ENCODE assay signal across 8 mouse cellular contexts in genomic region chr7:119861335-119862091, GRCm38 (mm10). TPM values are rescaled to one million over a fixed set of nuclear protein-coding genes. Genes with fewer than 3 reads are reported as not detected.
DNase-seq lines count a peak whose midpoint lies in the region; ATAC-seq and TF ChIP-seq lines count a peak whose summit lies in the region.

No protein-coding gene starts in this region.

- H3K9me3 ChIP-seq in hindbrain, postnatal 0 days (ENCODE audit: low read length), result no peaks in the 10 kb centered on the region
- H3K9me3 ChIP-seq in midbrain, embryonic 13.5 days, result no peaks in the 10 kb centered on the region
- H3K9me3 ChIP-seq in stomach, embryonic 14.5 days (ENCODE audit: control insufficient read depth, low read depth, low read length), result no peaks in the 10 kb centered on the region

- H3K4me1 ChIP-seq in hindbrain, postnatal 0 days (ENCODE audit: insufficient read depth, low read length), result peaks cover 9% of the 10 kb centered on the region; the same call in 1 of the 2 replicates
- peaks cover 33% of the 10 kb centered on the region for H3K4me1 ChIP-seq in midbrain, embryonic 13.5 days (replicated peaks)
- peaks cover 6% of the 10 kb centered on the region; the same call in 1 of the 2 replicates for H3K4me1 ChIP-seq in stomach, embryonic 14.5 days (ENCODE audit: control insufficient read depth, insufficient read depth, low read length)

- ATAC-seq in hindbrain, postnatal 0 days, result peak; percentile 72
- ATAC-seq in midbrain, embryonic 13.5 days, result peak; percentile 94
- ATAC-seq in stomach, embryonic 14.5 days (ENCODE audit: insufficient number of reproducible peaks, insufficient read depth, low FRiP score, low read depth), result peak; percentile 90

- H3K4me3 ChIP-seq in gastrocnemius, adult 2 months, result peak overlapping the region; percentile 3; the same call in 1 of the 2 replicates
- no peak overlapping the region for H3K4me3 ChIP-seq in hindbrain, postnatal 0 days (ENCODE audit: low read length)
- H3K4me3 ChIP-seq in midbrain, embryonic 13.5 days (replicated peaks), result no peak overlapping the region
- H3K4me3 ChIP-seq in stomach, embryonic 14.5 days (ENCODE audit: low read depth, low read length), result no peak overlapping the region

- intact Hi-C loops in gastrocnemius, adult 2 months (cut with DNase I), result loop anchor here (5.0 to 10.0 kb wide), 2 partner anchors 36 to 103 kb away; partner anchors contain the start of genes Dcun1d3 and Lyrm1
- intact Hi-C loops in left cerebral cortex, postnatal 4 days (cut with DNase I), result loop anchor here (2.0 kb wide), 1 partner anchor 65 kb away; no protein-coding TSS in a partner anchor

- no peak for TF ChIP-seq CTCF in gastrocnemius, adult 2 months (IDR thresholded peaks at IDR 0.05)
- no peak for TF ChIP-seq CTCF in hindbrain, postnatal 0 days (IDR thresholded peaks at IDR 0.05; ENCODE audit: low read depth)

- H3K9ac ChIP-seq in hindbrain, postnatal 0 days (replicated peaks; ENCODE audit: low read length), result no peak overlapping the region; the same call in 1 of the 2 replicates
- H3K9ac ChIP-seq in midbrain, embryonic 13.5 days (replicated peaks), result no peak overlapping the region; the same call in 1 of the 2 replicates
- no peak overlapping the region; the same call in 1 of the 2 replicates for H3K9ac ChIP-seq in stomach, embryonic 14.5 days (replicated peaks; ENCODE audit: low read depth, low read length)

- WGBS in hindbrain, postnatal 0 days, result 26% methylated on average over 6 of the region's 6 CpGs
- WGBS in midbrain, embryonic 13.5 days, result 12% methylated on average over 6 of the region's 6 CpGs
- WGBS in stomach, embryonic 14.5 days, result 23% methylated on average over 6 of the region's 6 CpGs

- H3K27me3 ChIP-seq in hindbrain, postnatal 0 days (ENCODE audit: insufficient read depth, low read length), result no peaks in the 10 kb centered on the region
- no peaks in the 10 kb centered on the region for H3K27me3 ChIP-seq in midbrain, embryonic 13.5 days
- H3K27me3 ChIP-seq in stomach, embryonic 14.5 days (ENCODE audit: control insufficient read depth, insufficient read depth, low read length), result no peaks in the 10 kb centered on the region

- H3K36me3 ChIP-seq in hindbrain, postnatal 0 days (ENCODE audit: insufficient read depth, low read length), result peaks cover 4% of the 10 kb centered on the region
- H3K36me3 ChIP-seq in midbrain, embryonic 13.5 days, result peaks cover 27% of the 10 kb centered on the region
- peaks cover 15% of the 10 kb centered on the region; the same call in 1 of the 2 replicates for H3K36me3 ChIP-seq in stomach, embryonic 14.5 days (ENCODE audit: control insufficient read depth, insufficient read depth, low read length)

- H3K4me2 ChIP-seq in hindbrain, postnatal 0 days (ENCODE audit: low read depth, low read length), result no peak overlapping the region
- H3K4me2 ChIP-seq in midbrain, embryonic 13.5 days (replicated peaks), result no peak overlapping the region
- H3K4me2 ChIP-seq in stomach, embryonic 14.5 days (replicated peaks; ENCODE audit: low read depth, low read length), result no peak overlapping the region; the same call in 1 of the 2 replicates

- peak; percentile 18 to 25 for DNase-seq in left cerebral cortex, adult 18-20 months (ENCODE audit: low spot score in 2 of 2)
- DNase-seq in left cerebral cortex, adult 11 months (ENCODE audit: low spot score), result no peak
- DNase-seq in cerebellum, postnatal 14 days, result peak; percentile 31 to 55
- peak; percentile 62 for DNase-seq in gastrocnemius, adult 2 months
- peak; percentile 44 for DNase-seq in hindbrain, postnatal 0 days (ENCODE audit: low spot score)
- DNase-seq in left cerebral cortex, postnatal 4 days, result peak; percentile 38

- H3K27ac ChIP-seq in gastrocnemius, adult 2 months, result peak overlapping the region; percentile 78
- H3K27ac ChIP-seq in hindbrain, postnatal 0 days, result peak overlapping the region; percentile 56
- H3K27ac ChIP-seq in midbrain, embryonic 13.5 days, result peak overlapping the region; percentile 65
- peak overlapping the region; percentile 79 for H3K27ac ChIP-seq in stomach, embryonic 14.5 days (ENCODE audit: low read length)

RNA-seq across cellular contexts. Expression of gene Lyrm1, which starts 34.1 kb away (rescaled TPM):
- 10 to 100 TPM; 13.5 to 13.8 TPM for total RNA-seq in left cerebral cortex, adult 18-20 months (2021)
- total RNA-seq in gastrocnemius, adult 2 months (2021), result 10 to 100 TPM; 11.8 to 12.8 TPM
- total RNA-seq in hindbrain, postnatal 0 days (2014; rRNA removed), result 7.8 and 9.0 TPM in 2 replicates
- 21.9 and 24.8 TPM in 2 replicates for polyA plus RNA-seq in hindbrain, postnatal 0 days (2015; fragmentation: Nextera tagmentation; extraction: Ambion mirVana)
- total RNA-seq in left cerebral cortex, postnatal 4 days (2021), result 1 to 10 TPM; 9.0 to 9.7 TPM
- 17.3 and 17.9 TPM in 2 replicates for polyA plus RNA-seq in midbrain, embryonic 13.5 days (2015; fragmentation: Nextera tagmentation; extraction: Ambion mirVana)
- polyA plus RNA-seq in stomach, embryonic 14.5 days (2014; fragmentation: Nextera tagmentation; extraction: Ambion mirVana), result 8.6 and 10.7 TPM in 2 replicates

RNA-seq across cellular contexts. Expression of gene Dcun1d3, which starts 34.6 kb away (rescaled TPM):
- 10 to 100 TPM; 30.9 to 31.3 TPM for total RNA-seq in left cerebral cortex, adult 18-20 months (2021)
- total RNA-seq in gastrocnemius, adult 2 months (2021), result 10 to 100 TPM; 16.8 to 25.3 TPM
- 11.5 and 14.7 TPM in 2 replicates for total RNA-seq in hindbrain, postnatal 0 days (2014; rRNA removed)
- polyA plus RNA-seq in hindbrain, postnatal 0 days (2015; fragmentation: Nextera tagmentation; extraction: Ambion mirVana), result 8.5 and 9.2 TPM in 2 replicates
- 10 to 100 TPM; 26.0 to 31.8 TPM for total RNA-seq in left cerebral cortex, postnatal 4 days (2021)
- 18.8 and 18.9 TPM in 2 replicates for polyA plus RNA-seq in midbrain, embryonic 13.5 days (2015; fragmentation: Nextera tagmentation; extraction: Ambion mirVana)
- 5.5 and 8.4 TPM in 2 replicates for polyA plus RNA-seq in stomach, embryonic 14.5 days (2014; fragmentation: Nextera tagmentation; extraction: Ambion mirVana)
